Mouse (Mus musculus) layer of hippocampus, postnatal 25 days (tissue): ENCODE data around the gene Mgmt. TPM values are rescaled to one million over a fixed set of nuclear protein-coding genes. Genes with fewer than 3 reads are reported as not detected.

Experiments
- DNase-seq, 2 experiments: peaks; one replicate each; pipeline ENCODE4 v3.0.0; 2022; ENCODE audit warnings: mixed read lengths in 2 of 2, low spot score in 1 of 2; ENCODE audit errors: extremely low spot score in 1 of 2
- total RNA-seq, 2 experiments: library from RNA; stranded (reverse); gene quantifications; 2 replicates each; pipeline ENCODE4 v1.2.3; 2021

Mgmt gene
- total RNA-seq, 2 experiments from 2014 or later: 0.64 to 0.68 TPM

DNA sequence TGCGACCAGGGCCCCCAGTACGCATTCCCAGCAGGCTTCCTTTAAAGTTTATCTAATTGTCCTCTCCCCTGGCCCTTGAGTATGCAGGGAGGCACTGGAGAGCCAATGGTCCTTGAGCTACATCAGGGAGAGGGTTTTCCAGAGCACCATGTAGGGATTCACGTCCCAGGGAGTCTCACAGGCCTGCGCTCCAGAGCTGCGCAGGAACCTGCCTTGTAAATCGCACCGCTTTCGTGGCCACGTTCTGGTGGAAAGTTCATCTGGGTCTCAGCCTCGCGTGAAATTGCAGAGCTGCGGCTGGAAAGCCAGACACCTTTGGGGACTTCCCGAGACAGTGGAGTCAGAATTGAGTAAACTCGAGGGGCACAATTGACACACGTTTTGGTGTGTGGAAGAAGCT, 103.0 kb downstream of the Mgmt start:
- DNase-seq: no peak

GRCm38 (mm10) chr7:137000703-137001102, 106.3 kb downstream of the Mgmt start:
- DNase-seq: no peak

GRCm38 (mm10) chr7:137001215-137001614, 106.8 kb downstream of the Mgmt start:
- DNase-seq: no peak

DNA sequence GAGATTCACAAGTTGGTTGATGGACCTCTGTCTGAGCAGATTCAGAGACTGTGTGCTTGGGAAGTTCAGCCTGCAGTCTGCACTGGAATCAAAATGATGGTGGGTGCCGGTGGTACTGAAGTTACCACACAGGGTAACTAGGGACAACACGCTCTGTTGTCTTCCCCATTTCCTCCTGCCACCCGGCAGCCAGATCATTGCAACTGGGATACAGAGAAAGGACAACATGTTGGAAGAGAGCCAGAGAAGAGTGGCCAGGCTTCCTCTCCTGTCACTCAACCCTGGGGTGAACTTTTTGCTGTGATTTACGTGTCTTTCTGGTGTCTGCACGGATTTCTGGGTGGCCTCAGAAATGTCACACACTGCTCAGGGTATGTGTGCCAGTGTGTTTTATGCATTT, 107.4 kb downstream of the Mgmt start:
- DNase-seq: no peak

GRCm38 (mm10) chr7:137002431-137002830, 108.0 kb downstream of the Mgmt start:
- no peak for DNase-seq

GRCm38 (mm10) chr7:137005293-137005692, 110.9 kb downstream of the Mgmt start:
- no peak for DNase-seq

GRCm38 (mm10) chr7:137008321-137008720, 113.9 kb downstream of the Mgmt start:
- DNase-seq: no peak

GRCm38 (mm10) chr7:137009732-137010275, 115.4 kb downstream of the Mgmt start:
- DNase-seq: no peak

GRCm38 (mm10) chr7:137010451-137010850, 116.0 kb downstream of the Mgmt start:
- DNase-seq: no peak

- no peak for DNase-seq
Observed at GRCm38 (mm10) chr7:137012687-137013086, 118.3 kb downstream of the Mgmt start.

GRCm38 (mm10) chr7:137013433-137013832, 119.0 kb downstream of the Mgmt start:
- DNase-seq: no peak

DNA sequence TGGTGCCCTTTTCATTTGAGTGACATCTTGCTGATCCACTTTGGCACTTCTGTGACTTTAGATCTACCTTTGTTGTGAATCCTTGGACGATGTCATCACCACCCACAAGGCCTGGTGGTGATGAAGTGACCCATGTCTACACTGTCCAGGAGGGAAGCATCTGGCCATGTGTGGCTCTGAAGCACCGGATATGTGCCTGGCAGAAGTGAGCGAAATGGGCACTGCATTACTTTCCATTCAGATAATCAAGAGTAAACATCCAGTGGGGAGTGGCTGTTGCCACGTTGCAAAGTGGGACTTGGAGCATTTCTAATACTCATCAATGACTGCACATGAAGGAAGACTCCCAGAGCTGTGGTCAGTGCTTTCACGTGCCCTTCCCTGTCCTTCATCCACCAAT, 124.2 kb downstream of the Mgmt start:
- DNase-seq: no peak

- no peak for DNase-seq
Observed at GRCm38 (mm10) chr7:137020195-137020594, 125.8 kb downstream of the Mgmt start.

DNA sequence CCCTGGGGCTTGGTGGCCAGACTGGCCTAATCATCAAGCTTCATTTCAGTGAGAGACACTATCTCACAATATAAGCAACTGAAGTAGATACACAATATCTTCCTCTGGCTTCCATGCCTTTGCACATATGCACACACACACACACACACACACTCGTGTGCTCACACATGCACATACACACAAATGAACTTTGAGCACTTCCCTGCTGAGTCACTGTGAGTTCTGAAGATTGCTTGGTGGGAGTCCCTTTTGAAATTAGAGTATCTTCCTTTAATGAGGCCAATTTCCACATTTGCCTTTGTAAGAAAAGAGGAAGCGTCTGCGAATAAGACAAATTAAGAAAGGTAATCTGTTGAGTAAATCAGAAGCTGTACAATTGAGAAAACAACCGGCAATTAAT, 136.4 kb downstream of the Mgmt start:
- DNase-seq: no peak

GRCm38 (mm10) chr7:137033177-137033576, 138.8 kb downstream of the Mgmt start:
- no peak for DNase-seq

GRCm38 (mm10) chr7:137034986-137035385, 140.6 kb downstream of the Mgmt start:
- DNase-seq: no peak

DNA sequence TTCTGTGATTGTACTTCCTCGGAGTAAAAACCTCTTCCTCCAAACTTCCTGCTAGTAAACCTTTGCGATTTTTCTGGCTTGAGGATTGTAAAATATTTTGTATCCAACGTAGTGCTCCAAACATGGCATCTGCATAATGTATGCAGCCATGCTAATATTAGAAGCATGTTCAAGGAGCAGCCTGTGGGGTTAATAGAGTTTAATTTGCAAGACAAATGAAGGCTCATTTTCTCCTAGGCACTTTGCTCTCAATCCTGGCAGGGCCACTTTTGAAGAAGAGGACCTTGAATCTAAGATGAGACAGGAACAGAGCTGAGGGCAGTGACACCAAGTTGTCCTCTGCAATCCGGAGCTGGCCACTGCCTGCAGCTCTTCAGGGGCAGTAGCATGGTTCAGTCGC, 141.5 kb downstream of the Mgmt start:
- no peak for DNase-seq

DNA sequence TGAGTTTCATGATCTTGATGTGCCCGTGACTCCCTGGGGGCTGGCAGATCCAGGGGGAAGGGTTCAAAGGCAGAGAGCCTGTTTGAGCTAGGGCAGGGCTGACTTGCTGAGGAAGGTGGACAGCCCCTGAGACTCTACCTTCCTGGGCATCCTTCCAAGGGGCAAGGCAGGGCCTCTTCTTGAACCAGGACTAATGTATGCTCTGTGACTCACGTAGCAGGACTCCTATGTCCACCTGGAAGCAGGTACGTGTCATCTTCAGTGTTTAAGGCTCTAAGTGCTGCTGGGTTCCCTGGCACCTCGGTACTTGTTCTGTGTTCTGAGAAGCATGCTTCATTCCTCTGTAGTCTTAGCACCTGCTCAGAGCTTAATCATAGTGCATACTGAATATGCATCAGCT, 143.1 kb downstream of the Mgmt start:
- no peak for DNase-seq

DNA sequence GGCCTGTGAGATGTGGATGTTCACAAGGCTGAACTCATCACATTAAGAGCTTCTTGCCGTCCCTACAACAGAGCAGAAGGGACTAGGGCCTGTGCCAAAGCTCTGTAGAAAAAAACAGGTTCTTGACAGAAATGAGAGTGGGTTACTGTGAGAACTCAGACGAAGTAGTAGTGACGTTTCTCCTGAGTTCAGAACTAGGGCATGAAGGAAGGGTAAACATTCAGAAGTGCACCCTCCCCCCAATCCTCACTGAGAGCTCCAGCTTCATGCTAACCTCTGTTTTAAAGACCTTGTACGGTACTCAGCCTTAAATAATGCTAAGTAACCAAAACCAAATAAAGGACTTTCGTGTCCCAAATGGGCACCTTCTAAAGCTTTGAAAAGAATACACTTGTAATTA, 143.5 kb downstream of the Mgmt start:
- no peak for DNase-seq

GRCm38 (mm10) chr7:137038311-137038945, 144.0 kb downstream of the Mgmt start:
- DNase-seq: no peak

DNA sequence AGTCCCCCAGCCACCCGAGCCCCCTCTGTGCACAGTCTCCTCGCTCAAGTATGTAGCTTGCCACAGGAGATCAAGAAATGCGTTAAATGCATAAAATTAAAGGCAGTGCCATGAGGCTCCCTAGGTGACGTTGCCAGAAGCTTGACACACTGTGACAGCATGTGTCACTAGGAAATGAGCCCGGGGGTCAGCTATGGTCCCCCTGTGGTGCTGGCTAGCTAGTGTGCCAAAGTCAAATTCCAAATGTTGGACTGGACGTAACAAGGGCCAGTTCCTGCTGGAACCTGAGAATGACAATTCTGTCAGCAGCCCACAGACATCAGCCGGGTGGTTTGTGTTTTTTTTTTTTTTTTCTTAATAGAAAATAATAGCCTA, 144.5 kb downstream of the Mgmt start:
- no peak for DNase-seq

- DNase-seq: no peak
Observed at GRCm38 (mm10) chr7:137040646-137041045, 146.2 kb downstream of the Mgmt start.

- no peak for DNase-seq
Observed at GRCm38 (mm10) chr7:137046891-137047290, 152.5 kb downstream of the Mgmt start.
